Mouse (Mus musculus): ENCODE data around the gene Prkcsh. TPM values are rescaled to one million over a fixed set of nuclear protein-coding genes. Genes with fewer than 3 reads are reported as not detected.

Gene Prkcsh
- polyA plus RNA-seq, 1 experiment from 2014 or later = 50.6 TPM

DNA sequence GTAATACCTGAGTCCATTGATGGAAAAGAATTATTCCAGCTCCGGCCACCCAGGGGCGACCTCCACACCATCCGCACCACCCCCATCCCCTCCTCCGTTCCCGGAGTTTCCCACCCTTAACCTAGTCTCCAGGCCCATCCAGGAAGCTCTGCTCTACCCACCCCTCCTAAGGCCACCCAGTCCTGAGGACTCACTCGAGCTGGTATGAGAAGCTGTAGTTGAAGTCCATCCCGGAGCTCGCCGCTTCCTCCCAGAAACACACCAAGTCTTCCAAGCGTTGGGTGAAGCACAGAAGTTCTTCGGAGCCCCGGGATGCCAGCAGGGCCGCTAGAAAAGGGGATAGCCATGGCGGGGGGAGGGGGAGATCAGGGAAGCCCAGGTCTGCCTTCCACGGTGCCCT is 40.6 kb upstream of the Prkcsh start:
- Histone ChIP-seq H3K4me1 (replicated peaks) (peaks cover 61% of the 10 kb centered on the region), H3K27me3 (peaks cover 17% of the 10 kb centered on the region; the same call in 1 of the 2 replicates), H3K9ac (peak overlapping the region; percentile 94), H3K4me3 (replicated peaks) (peak overlapping the region; percentile 76), H3K9me3 (replicated peaks) (no peaks in the 10 kb centered on the region), H3K4me2 (peak overlapping the region; percentile 89), H3K36me3 (replicated peaks) (peaks cover 52% of the 10 kb centered on the region), H3K27ac (replicated peaks) (peak overlapping the region; percentile 96)
- peak; percentile 11 for ATAC-seq (ENCODE audit: insufficient read depth)
- WGBS (ENCODE audit: insufficient replicate concordance) = 0% methylated on average over 15 of the region's 15 CpGs

DNA sequence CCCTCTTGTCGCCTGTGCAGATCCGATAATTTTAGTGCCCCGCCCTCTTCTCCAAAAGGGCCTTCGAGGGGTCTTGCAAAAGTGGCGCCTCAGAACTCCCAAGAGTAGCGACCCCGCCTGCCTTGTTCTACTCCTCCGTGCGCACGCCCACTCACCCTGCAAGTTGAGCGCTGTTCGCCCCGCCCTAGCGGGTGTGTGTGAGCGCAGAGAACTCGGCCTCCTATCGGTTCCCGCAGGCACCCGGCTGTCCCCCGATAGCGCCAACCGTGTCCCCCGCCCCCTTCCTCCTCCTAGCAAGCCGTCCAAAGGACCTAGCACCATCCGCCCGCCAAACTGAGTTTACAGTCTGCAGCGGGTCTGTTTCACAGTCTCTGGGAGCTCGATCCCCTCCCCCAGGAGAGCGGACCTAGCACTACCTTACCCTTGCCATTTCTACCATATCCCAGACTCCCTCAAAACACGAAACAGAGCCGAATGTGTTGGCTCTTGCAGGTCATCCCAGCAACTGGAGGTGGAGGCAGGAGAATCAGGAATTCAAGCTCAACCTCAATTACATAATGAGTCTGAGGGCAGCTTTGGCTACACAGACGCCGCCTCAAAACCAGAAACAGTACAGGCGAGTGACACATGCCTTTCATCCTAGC is 40.1 kb upstream of the Prkcsh start:
- peak; percentile 92 for ATAC-seq (ENCODE audit: insufficient read depth)
- peaks cover 56% of the 10 kb centered on the region for H3K4me1 ChIP-seq (replicated peaks)
- H3K36me3 ChIP-seq (replicated peaks) = peaks cover 46% of the 10 kb centered on the region
- H3K9ac ChIP-seq = peak overlapping the region; percentile 94
- H3K27ac ChIP-seq (replicated peaks) = peak overlapping the region; percentile 96
- peaks cover 17% of the 10 kb centered on the region; the same call in 1 of the 2 replicates for H3K27me3 ChIP-seq
- peak overlapping the region; percentile 89 for H3K4me2 ChIP-seq
- 2% methylated on average over 34 of the region's 34 CpGs for WGBS (ENCODE audit: insufficient replicate concordance)
- H3K9me3 ChIP-seq (replicated peaks) = no peaks in the 10 kb centered on the region
- H3K4me3 ChIP-seq (replicated peaks) = peak overlapping the region; percentile 76

- peaks cover 48% of the 10 kb centered on the region for H3K4me1 ChIP-seq (replicated peaks)
- 5% methylated on average over 8 of the region's 8 CpGs for WGBS (ENCODE audit: insufficient replicate concordance)
- peaks cover 17% of the 10 kb centered on the region; the same call in 1 of the 2 replicates for H3K27me3 ChIP-seq
- H3K4me2 ChIP-seq = peak within 1 kb of the TSS; percentile 89
- H3K9ac ChIP-seq = peak within 1 kb of the TSS; percentile 94
- H3K4me3 ChIP-seq (replicated peaks) = peak within 1 kb of the TSS; percentile 76
- H3K27ac ChIP-seq (replicated peaks) = peak within 1 kb of the TSS; percentile 96
- H3K9me3 ChIP-seq (replicated peaks) = no peaks in the 10 kb centered on the region
- peaks cover 38% of the 10 kb centered on the region for H3K36me3 ChIP-seq (replicated peaks)
- peak; percentile 65 for ATAC-seq (ENCODE audit: insufficient read depth)
Observed at GRCm38 (mm10) chr9:21963417-21963816, 39.2 kb upstream of the Prkcsh start, which contains the start of gene Epor. Gene Epor (minus strand): TSS chr9:21963506.

DNA sequence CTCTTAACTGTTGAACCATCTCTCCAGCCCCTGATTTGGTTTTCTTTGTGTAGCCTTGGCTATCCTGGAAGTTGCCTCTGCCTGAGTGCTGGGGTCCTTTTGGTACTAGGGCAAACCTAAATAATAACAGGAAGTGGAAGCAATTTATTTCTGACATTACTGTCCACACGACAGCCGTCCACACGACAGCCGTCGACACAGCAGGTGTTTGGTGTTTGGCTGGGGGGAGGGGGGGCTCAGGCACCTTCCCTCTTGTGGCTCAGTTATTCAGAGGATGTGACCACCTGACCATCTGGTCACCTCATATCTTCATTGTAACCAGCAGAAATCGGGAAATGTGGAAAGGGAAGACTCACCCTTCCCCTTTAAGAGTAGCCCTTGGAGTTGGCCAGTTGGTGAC is 33.7 kb upstream of the Prkcsh start:
- no peaks in the 10 kb centered on the region for H3K9me3 ChIP-seq (replicated peaks)
- peaks cover 11% of the 10 kb centered on the region for H3K4me1 ChIP-seq (replicated peaks)
- H3K4me3 ChIP-seq (replicated peaks) = no peak overlapping the region
- no peak overlapping the region for H3K4me2 ChIP-seq
- no peak overlapping the region for H3K27ac ChIP-seq (replicated peaks)
- H3K27me3 ChIP-seq = peaks cover 16% of the 10 kb centered on the region; the same call in 1 of the 2 replicates
- no peak for ATAC-seq (ENCODE audit: insufficient read depth)
- 28% methylated on average over 6 of the region's 6 CpGs for WGBS (ENCODE audit: insufficient replicate concordance)
- no peak overlapping the region for H3K9ac ChIP-seq
- no peaks in the 10 kb centered on the region for H3K36me3 ChIP-seq (replicated peaks)

DNA sequence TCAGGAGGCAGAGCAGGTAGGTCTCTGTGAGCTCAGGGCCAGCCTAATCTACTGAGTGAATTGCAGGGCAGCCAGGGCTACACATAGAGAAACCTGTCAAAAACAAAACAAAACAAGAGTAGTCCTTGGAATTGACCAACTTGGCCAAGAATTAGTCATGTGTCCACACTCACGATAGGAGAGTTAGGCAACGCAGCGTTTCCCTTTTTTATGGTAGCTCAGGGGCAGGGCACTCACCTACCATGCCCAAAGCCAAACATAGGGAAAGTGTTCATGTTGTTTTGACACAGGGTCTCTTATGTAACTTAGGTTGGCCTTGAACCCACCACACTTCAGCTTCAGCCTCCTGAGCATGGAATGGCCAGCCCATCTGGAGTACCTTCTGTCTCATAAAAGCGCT is 33.3 kb upstream of the Prkcsh start:
- no peak overlapping the region for H3K4me3 ChIP-seq (replicated peaks)
- H3K36me3 ChIP-seq (replicated peaks) = no peaks in the 10 kb centered on the region
- 74% methylated on average over 4 of the region's 4 CpGs for WGBS (ENCODE audit: insufficient replicate concordance)
- no peaks in the 10 kb centered on the region for H3K9me3 ChIP-seq (replicated peaks)
- no peak overlapping the region for H3K4me2 ChIP-seq
- H3K4me1 ChIP-seq (replicated peaks) = peaks cover 7% of the 10 kb centered on the region
- peaks cover 16% of the 10 kb centered on the region; the same call in 1 of the 2 replicates for H3K27me3 ChIP-seq
- no peak overlapping the region for H3K27ac ChIP-seq (replicated peaks)
- ATAC-seq (ENCODE audit: insufficient read depth) = no peak
- H3K9ac ChIP-seq = no peak overlapping the region

DNA sequence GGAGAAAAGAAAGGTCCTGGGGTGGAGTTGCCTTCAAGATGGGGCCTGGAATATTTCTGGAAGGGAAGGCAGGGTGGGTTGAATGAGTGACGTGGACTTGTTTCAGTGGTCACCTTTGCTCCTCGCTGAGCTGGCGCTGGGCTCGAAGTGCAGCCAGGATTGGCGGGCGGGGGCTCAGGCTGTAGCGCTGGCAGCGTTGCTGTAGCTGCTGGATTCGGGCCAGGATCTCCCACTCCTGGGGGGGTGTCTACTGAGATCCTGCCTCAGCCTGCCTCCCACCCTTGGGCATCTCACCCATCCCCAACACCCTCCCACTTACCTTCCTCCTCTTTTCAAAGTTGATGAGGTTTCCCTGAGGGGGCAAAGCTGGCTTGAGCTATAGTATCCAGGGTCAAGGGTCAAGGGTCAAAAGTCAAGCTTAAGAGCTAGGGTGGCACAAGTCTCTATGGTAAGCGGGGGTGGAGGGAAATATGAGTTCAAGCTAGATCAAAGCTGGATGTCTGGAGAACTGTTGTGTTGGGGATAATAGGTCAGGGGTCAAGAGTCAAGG is 25.9 kb upstream of the Prkcsh start:
- no peak overlapping the region for H3K9ac ChIP-seq
- no peak overlapping the region for H3K27ac ChIP-seq (replicated peaks)
- no peaks in the 10 kb centered on the region for H3K9me3 ChIP-seq (replicated peaks)
- H3K4me3 ChIP-seq (replicated peaks) = no peak overlapping the region
- peaks cover 4% of the 10 kb centered on the region; the same call in 1 of the 2 replicates for H3K4me1 ChIP-seq (replicated peaks)
- ATAC-seq (ENCODE audit: insufficient read depth) = no peak
- no peak overlapping the region for H3K4me2 ChIP-seq
- no peaks in the 10 kb centered on the region for H3K36me3 ChIP-seq (replicated peaks)
- peaks cover 50% of the 10 kb centered on the region for H3K27me3 ChIP-seq
- WGBS (ENCODE audit: insufficient replicate concordance) = 74% methylated on average over 10 of the region's 10 CpGs

DNA sequence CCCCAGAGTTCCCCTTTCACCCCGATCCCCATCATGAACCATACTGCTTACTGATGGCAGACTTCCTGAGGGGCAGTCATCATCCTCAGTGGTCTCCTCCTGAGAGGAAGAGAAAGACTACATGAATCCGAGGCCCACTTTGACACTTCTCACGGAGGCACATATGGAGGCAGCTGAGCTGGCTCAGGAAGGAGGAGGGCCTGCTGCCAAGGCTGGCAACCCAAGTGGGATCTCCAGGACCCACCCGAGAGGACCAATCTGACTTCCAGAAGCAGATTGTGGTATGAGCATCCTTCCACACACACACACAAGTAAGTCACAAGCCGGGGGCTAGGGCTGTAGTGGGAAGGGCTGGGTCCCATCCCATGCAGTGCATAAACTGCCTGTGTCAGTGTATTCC is 25.3 kb upstream of the Prkcsh start:
- no peak for ATAC-seq (ENCODE audit: insufficient read depth)
- H3K9me3 ChIP-seq (replicated peaks) = no peaks in the 10 kb centered on the region
- H3K4me2 ChIP-seq = no peak overlapping the region
- peaks cover 52% of the 10 kb centered on the region for H3K27me3 ChIP-seq
- H3K36me3 ChIP-seq (replicated peaks) = no peaks in the 10 kb centered on the region
- H3K27ac ChIP-seq (replicated peaks) = no peak overlapping the region
- WGBS (ENCODE audit: insufficient replicate concordance) = 72% methylated on average over 5 of the region's 5 CpGs
- peaks cover 4% of the 10 kb centered on the region; the same call in 1 of the 2 replicates for H3K4me1 ChIP-seq (replicated peaks)
- H3K4me3 ChIP-seq (replicated peaks) = no peak overlapping the region
- H3K9ac ChIP-seq = no peak overlapping the region

DNA sequence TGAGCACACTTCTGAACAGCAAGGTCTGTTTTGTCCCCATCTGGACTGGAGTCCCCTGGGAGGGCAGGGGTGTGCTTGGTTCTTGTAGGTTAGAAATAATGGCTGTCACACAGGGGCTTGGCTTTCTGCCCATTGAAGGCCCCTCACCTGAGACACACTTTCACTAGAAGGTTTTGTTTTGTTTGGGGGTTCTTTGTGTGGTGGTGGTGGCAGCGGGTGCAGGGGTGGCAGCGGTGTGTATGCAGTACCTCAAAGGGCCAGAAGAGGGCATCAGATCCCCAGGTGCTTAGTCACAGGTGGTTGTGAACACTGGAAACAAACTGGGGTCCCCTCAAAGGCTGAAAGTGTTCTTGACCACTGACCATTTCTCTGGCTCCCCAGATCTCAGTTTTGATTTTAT is 24.6 kb upstream of the Prkcsh start:
- no peak overlapping the region for H3K4me3 ChIP-seq (replicated peaks)
- no peak for ATAC-seq (ENCODE audit: insufficient read depth)
- H3K27ac ChIP-seq (replicated peaks) = no peak overlapping the region
- no peaks in the 10 kb centered on the region for H3K9me3 ChIP-seq (replicated peaks)
- H3K36me3 ChIP-seq (replicated peaks) = no peaks in the 10 kb centered on the region
- H3K27me3 ChIP-seq = peaks cover 57% of the 10 kb centered on the region
- 10% methylated on average over 2 of the region's 2 CpGs for WGBS (ENCODE audit: insufficient replicate concordance)
- no peak overlapping the region for H3K4me2 ChIP-seq
- peaks cover 4% of the 10 kb centered on the region; the same call in 1 of the 2 replicates for H3K4me1 ChIP-seq (replicated peaks)
- H3K9ac ChIP-seq = no peak overlapping the region

- H3K4me3 ChIP-seq (replicated peaks) = no peak overlapping the region
- no peak overlapping the region for H3K27ac ChIP-seq (replicated peaks)
- no peaks in the 10 kb centered on the region for H3K9me3 ChIP-seq (replicated peaks)
- ATAC-seq (ENCODE audit: insufficient read depth) = no peak
- no peaks in the 10 kb centered on the region for H3K36me3 ChIP-seq (replicated peaks)
- no peak overlapping the region for H3K9ac ChIP-seq
- peaks cover 63% of the 10 kb centered on the region for H3K27me3 ChIP-seq
- peaks cover 4% of the 10 kb centered on the region; the same call in 1 of the 2 replicates for H3K4me1 ChIP-seq (replicated peaks)
- H3K4me2 ChIP-seq = no peak overlapping the region
- WGBS (ENCODE audit: insufficient replicate concordance) = 76% methylated on average over 4 of the region's 4 CpGs
Observed at GRCm38 (mm10) chr9:21978398-21979128, 24.0 kb upstream of the Prkcsh start.

DNA sequence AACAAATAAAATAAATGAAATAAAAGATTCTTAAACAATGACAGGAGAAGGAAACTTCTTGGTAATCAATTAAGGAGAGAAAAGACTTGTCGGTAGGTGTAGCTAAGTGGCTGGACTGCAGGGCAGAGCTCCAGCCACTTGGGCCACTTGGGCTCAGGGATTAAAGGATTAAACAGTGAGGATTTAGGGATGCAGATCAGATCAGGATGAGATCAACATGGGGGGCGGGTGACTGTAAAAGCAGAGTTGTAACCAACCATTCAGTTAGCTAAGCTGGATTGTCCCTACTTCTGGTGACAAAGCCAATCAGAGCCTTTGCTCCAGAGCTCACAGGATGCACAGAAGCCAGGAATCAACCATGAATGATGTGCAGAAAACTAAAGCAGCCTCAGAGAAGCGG is 18.7 kb upstream of the Prkcsh start:
- H3K27ac ChIP-seq (replicated peaks) = no peak overlapping the region
- H3K36me3 ChIP-seq (replicated peaks) = no peaks in the 10 kb centered on the region
- 32% methylated on average over 3 of the region's 3 CpGs for WGBS (ENCODE audit: insufficient replicate concordance)
- H3K4me2 ChIP-seq = no peak overlapping the region
- H3K4me3 ChIP-seq (replicated peaks) = no peak overlapping the region
- no peak for ATAC-seq (ENCODE audit: insufficient read depth)
- peaks cover 98% of the 10 kb centered on the region for H3K27me3 ChIP-seq
- H3K9ac ChIP-seq = no peak overlapping the region
- peaks cover 7% of the 10 kb centered on the region for H3K4me1 ChIP-seq (replicated peaks)
- no peaks in the 10 kb centered on the region for H3K9me3 ChIP-seq (replicated peaks)
